Mouse (Mus musculus): ENCODE results near the gene Rnf5. TPM values are rescaled to one million over a fixed set of nuclear protein-coding genes. Genes with fewer than 3 reads are reported as not detected.

Rnf5 gene
- polyA plus RNA-seq, 1 experiment = 130 TPM

DNA sequence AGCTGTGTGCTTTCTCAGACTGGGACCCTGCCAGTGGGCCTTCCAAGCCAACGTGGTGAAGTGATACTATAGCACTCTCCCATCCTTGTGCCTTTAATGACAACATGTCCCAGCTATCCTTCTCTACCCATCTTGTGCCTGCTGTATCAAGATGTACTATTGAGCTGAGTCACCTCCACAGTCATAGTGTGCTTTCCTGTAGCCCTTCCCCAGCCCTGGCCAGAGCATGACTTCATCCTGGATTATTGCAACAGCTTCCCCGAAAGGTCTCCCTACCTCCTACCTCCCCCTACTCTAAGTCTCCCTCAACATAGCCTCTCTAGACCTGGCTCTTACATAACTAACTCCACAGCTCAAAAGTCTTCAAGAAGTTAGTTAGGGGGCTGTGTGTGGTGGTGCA, 32.2 kb upstream of the Rnf5 start:
- H3K4me1 ChIP-seq (ENCODE audit: control insufficient read depth, insufficient read depth, low read length) = no peaks in the 10 kb centered on the region
- no peak overlapping the region for H3K27ac ChIP-seq (ENCODE audit: insufficient read depth, low read length)
- H3K4me3 ChIP-seq (ENCODE audit: insufficient read depth, low read length) = no peak overlapping the region
- TF ChIP-seq CTCF (IDR thresholded peaks at IDR 0.05; ENCODE audit: extremely low read depth, insufficient read depth, low read length) (no peak), POLR2A (IDR thresholded peaks at IDR 0.05; ENCODE audit: extremely low read depth, insufficient read depth, low read length) (no peak)

DNA sequence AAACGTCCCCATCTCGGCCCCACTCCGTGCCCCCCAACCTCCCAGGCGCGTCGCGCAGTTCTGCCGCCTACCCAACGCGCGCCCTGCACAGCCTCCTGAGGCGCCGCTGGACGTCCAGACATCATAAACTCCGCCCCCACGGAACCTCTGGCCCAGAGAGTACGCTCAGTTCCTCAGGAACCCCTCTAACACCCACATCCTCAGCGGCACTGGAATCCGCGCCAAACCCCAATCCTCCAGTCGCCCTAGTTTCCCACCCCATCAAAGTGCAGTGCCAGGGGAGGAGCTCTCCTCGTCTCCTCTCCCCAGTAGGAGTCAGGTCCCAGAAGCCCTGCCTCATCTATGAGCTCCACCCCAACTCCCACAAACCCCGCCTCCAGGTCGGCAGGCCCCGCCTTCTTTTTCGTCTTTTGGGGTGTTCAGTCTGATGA, 28.8 kb upstream of the Rnf5 start:
- peaks cover 5% of the 10 kb centered on the region; the same call in 1 of the 2 replicates for H3K4me1 ChIP-seq (ENCODE audit: control insufficient read depth, insufficient read depth, low read length)
- TF ChIP-seq CTCF (IDR thresholded peaks at IDR 0.05; ENCODE audit: extremely low read depth, insufficient read depth, low read length) (no peak), POLR2A (IDR thresholded peaks at IDR 0.05; ENCODE audit: extremely low read depth, insufficient read depth, low read length) (peak; percentile 64; the same call in 1 of the 2 replicates)
- peak overlapping the region; percentile 75 for H3K4me3 ChIP-seq (ENCODE audit: insufficient read depth, low read length)
- peak overlapping the region; percentile 50; the same call in 1 of the 2 replicates for H3K27ac ChIP-seq (ENCODE audit: insufficient read depth, low read length)

DNA sequence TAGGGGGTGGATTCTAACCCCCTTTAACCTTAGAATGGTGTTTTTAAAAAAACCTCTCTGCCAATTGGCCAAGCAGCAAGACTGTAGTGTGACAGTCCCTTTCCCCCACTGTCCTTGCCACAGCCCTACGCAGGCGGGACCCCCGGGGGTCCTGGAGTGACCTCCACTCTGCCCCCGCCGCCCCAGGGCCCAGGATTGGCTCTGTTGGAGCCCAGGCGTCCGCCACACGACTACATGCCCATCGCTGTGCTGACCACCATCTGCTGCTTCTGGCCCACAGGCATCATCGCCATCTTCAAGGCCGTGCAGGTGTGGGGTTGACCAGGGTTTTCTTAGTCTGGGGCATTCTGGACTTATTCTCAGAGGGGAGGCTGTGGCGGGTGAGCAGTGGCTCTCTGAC, 28.2 kb upstream of the Rnf5 start:
- H3K4me1 ChIP-seq (ENCODE audit: control insufficient read depth, insufficient read depth, low read length) = peaks cover 5% of the 10 kb centered on the region; the same call in 1 of the 2 replicates
- TF ChIP-seq CTCF (IDR thresholded peaks at IDR 0.05; ENCODE audit: extremely low read depth, insufficient read depth, low read length) = no peak
- no peak for TF ChIP-seq POLR2A (IDR thresholded peaks at IDR 0.05; ENCODE audit: extremely low read depth, insufficient read depth, low read length)
- peak overlapping the region; percentile 75 for H3K4me3 ChIP-seq (ENCODE audit: insufficient read depth, low read length)
- H3K27ac ChIP-seq (ENCODE audit: insufficient read depth, low read length) = peak overlapping the region; percentile 21

DNA sequence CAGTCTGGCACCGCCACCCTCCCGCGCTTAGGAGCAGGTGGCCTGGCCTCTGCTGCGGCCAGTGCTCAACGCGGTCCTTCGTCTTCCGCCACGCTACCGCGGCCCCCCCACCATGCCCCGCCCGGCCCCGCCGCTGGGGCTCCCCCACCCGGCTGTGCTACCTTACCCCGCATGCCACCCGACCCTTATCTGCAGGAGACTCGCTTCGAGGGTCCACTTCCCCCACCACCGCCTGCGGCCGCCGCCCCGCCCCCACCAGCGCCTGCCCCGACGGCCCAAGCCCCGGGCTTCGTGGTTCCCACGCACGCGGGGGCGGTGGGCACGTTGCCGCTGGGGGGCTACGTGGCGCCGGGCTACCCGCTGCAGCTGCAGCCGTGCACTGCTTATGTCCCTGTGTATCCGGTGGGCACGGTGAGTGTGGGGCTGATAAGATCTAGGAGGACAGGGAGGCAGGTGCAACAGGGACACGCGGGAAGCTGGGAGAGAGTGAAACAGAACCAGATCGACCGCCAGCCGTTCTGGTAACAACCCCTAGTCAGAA, 27.3 kb upstream of the Rnf5 start:
- TF ChIP-seq CTCF (IDR thresholded peaks at IDR 0.05; ENCODE audit: extremely low read depth, insufficient read depth, low read length) (no peak), POLR2A (IDR thresholded peaks at IDR 0.05; ENCODE audit: extremely low read depth, insufficient read depth, low read length) (no peak)
- peak overlapping the region; percentile 94 for H3K27ac ChIP-seq (ENCODE audit: insufficient read depth, low read length)
- peak overlapping the region; percentile 75 for H3K4me3 ChIP-seq (ENCODE audit: insufficient read depth, low read length)
- H3K4me1 ChIP-seq (ENCODE audit: control insufficient read depth, insufficient read depth, low read length) = peaks cover 5% of the 10 kb centered on the region; the same call in 1 of the 2 replicates

DNA sequence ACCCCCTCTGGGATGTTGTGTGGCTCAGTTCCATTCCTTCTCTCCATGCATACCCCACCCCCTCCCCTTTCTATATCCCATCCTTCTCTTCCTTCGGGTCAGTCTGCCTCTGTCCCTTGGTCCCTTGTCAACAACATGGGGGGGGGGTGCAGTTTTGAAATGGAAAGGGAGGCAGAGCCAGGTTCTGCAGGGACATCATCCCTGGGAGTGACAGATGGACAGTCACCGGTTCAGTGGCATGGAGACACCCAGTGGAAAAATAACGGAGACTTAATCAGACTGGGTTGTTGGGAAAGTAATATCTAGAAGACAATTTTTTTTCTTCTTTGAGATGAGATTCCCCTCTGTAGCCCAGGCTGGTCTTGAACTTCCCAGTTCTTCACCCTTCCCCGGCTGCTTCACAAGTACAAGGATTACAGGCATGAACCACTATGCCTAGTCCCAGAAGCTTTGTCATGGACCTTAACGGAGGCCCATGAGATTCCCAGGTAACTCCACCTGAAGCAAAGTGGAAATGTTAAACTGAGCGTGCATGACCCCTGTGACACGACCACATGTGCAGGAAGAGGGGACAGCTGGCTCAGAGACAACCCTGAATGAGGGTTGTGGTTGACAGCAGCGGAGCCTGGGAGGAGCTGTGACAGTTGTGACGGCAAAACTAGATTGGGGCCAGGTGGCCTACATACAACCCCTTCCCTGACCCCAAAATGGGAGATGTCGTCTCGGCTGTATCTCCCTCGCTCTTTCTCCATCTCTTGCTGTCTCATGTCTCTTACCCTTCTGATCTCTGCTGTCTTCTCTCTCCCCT, 26.5 kb upstream of the Rnf5 start:
- H3K4me1 ChIP-seq (ENCODE audit: control insufficient read depth, insufficient read depth, low read length) = peaks cover 5% of the 10 kb centered on the region; the same call in 1 of the 2 replicates
- H3K27ac ChIP-seq (ENCODE audit: insufficient read depth, low read length) = peak overlapping the region; percentile 62
- TF ChIP-seq CTCF (IDR thresholded peaks at IDR 0.05; ENCODE audit: extremely low read depth, insufficient read depth, low read length) (no peak), POLR2A (IDR thresholded peaks at IDR 0.05; ENCODE audit: extremely low read depth, insufficient read depth, low read length) (no peak)
- peak overlapping the region; percentile 75 for H3K4me3 ChIP-seq (ENCODE audit: insufficient read depth, low read length)

DNA sequence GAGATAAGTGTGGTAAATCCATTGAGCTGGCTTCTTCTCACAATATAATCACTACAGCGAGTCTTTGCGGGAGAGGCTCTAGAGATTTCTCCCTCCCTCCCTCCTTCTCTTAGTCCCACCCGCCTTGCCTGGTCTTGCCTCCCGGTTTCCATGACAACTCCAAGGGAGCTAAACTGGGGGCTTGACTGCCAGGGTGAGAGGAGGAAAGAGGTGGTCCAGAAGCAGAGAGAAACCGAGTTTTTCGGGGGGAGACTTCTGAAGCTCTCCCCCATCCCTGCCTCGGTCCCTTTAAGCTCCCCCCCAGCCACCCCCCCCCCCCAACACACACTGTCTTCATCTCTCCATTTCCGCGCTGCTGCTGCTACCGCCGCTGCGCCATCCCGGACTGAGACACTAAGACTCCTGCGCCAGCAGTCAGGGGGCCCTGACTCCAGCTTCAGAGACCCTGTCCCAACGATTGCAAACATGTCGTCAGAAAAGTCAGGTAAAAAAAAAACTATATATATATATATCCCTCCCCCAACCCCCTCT, 25.8 kb upstream of the Rnf5 start, which contains the start of gene Prrt1:
Gene Prrt1 (plus strand): TSS at position 313 of the 531 bp plus-strand sequence.
- H3K27ac ChIP-seq (ENCODE audit: insufficient read depth, low read length) = peak within 1 kb of the TSS; percentile 97
- TF ChIP-seq CTCF (IDR thresholded peaks at IDR 0.05; ENCODE audit: extremely low read depth, insufficient read depth, low read length) (no peak), POLR2A (IDR thresholded peaks at IDR 0.05; ENCODE audit: extremely low read depth, insufficient read depth, low read length) (peak; percentile 70)
- peaks cover 5% of the 10 kb centered on the region; the same call in 1 of the 2 replicates for H3K4me1 ChIP-seq (ENCODE audit: control insufficient read depth, insufficient read depth, low read length)
- peak within 1 kb of the TSS; percentile 75 for H3K4me3 ChIP-seq (ENCODE audit: insufficient read depth, low read length)

DNA sequence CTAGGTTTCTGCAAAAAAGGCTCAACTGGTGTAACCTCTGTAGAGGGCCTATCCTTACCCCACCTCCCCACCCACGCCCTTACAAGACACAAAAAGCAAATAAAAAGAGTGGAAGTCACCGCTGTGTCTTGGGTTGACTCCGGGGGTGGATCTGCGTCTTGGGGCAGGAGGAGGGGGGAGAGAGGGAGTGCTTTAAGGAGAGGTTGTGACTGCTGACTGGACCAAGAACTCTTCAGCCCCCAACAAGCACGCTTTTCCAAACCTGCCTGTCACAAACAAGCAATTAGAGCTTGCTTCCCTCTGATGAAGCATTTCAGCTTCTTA, 25.1 kb upstream of the Rnf5 start:
- H3K4me1 ChIP-seq (ENCODE audit: control insufficient read depth, insufficient read depth, low read length) = peaks cover 5% of the 10 kb centered on the region; the same call in 1 of the 2 replicates
- peak overlapping the region; percentile 75 for H3K4me3 ChIP-seq (ENCODE audit: insufficient read depth, low read length)
- no peak for TF ChIP-seq CTCF (IDR thresholded peaks at IDR 0.05; ENCODE audit: extremely low read depth, insufficient read depth, low read length)
- no peak for TF ChIP-seq POLR2A (IDR thresholded peaks at IDR 0.05; ENCODE audit: extremely low read depth, insufficient read depth, low read length)
- peak overlapping the region; percentile 97; the same call in 1 of the 2 replicates for H3K27ac ChIP-seq (ENCODE audit: insufficient read depth, low read length)

DNA sequence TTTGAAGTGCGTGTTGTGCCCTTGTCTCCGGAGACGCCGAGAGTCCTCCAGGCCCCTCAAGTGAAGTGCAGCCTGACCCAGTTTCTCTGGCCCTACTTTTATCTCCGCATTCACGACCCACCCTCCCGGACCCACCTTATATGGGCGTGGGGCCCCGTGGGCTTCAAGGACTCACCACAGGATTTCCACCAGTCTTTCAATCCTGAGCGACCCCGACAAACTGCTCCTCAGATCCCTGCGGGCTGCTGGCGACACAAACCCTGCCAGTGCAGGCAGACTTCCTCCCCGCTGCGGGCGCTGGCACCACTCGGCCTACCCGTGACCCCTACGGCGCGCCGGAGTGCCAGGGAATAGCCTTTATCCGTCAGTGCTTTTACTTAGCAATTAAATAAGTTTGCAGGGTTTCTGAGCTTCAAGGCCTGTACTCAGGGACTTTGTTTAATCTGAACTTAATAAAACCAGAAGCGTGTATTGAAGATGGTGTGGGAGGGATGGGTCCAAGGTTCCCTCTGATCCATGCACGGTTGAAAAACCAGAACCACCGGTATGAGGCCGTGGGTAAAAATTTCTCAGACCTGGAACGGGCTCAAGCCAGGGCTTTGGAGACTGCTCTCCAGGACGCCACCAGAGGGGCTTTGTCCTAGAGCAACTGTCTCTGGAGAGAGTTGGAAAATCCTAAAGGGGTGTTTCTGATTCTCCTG, 24.6 kb upstream of the Rnf5 start, which contains the start of gene Ppt2:
Gene Ppt2 (minus strand): TSS at position 568 of the 701 bp plus-strand sequence.
- Histone ChIP-seq H3K27ac (ENCODE audit: insufficient read depth, low read length) (peak within 1 kb of the TSS; percentile 97), H3K4me1 (ENCODE audit: control insufficient read depth, insufficient read depth, low read length) (peaks cover 5% of the 10 kb centered on the region; the same call in 1 of the 2 replicates), H3K4me3 (ENCODE audit: insufficient read depth, low read length) (peak within 1 kb of the TSS; percentile 75)
- no peak for TF ChIP-seq CTCF (IDR thresholded peaks at IDR 0.05; ENCODE audit: extremely low read depth, insufficient read depth, low read length)
- TF ChIP-seq POLR2A (IDR thresholded peaks at IDR 0.05; ENCODE audit: extremely low read depth, insufficient read depth, low read length) = no peak
